Mouse (Mus musculus) kidney, adult 2 months (tissue): ENCODE results near the gene Kcnmb4.

Experiments
- CTCF ChIP-seq: fragments of 200-500 bp; conservative IDR thresholded peaks from 2 replicates; pipeline ENCODE4 v1.5.1; 2011; ENCODE audit warnings: low read depth, mild to moderate bottlenecking, control low read depth, low read length, moderate library complexity, mixed read lengths; ENCODE audit not compliant: insufficient read depth, insufficient read length
- POLR2A ChIP-seq: fragments of 200-500 bp; IDR thresholded peaks from one replicate; pipeline ENCODE4 v1.6.1; 2011; ENCODE audit warnings: low read depth, low read length, control low read depth

DNA sequence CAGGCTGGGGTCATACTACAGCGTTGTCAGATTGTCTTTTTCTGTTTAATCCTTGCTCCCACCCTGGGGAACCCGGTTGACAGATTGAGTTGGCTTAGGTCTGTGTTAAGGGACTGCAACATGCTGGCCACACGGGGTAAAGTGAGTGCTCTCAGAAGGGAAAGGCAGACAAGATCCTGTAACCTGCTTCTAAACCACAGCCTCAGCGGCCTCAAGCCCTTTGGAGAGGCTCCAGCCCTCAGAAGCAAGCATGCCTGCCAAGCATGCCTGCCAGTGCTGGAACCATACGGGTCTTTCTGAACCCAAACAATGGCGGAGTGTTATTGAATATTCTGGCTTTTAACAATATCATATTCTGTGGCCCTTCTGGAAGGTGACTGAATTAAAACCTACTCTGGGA is 48.8 kb downstream of the Kcnmb4 start:
- no peak for TF ChIP-seq POLR2A
- no peak for TF ChIP-seq CTCF
